Mouse (Mus musculus) heart, embryonic 16.5 days (tissue): ENCODE measurements around the gene Anapc2. TPM values are rescaled to one million over a fixed set of nuclear protein-coding genes. Genes with fewer than 3 reads are reported as not detected.

ENCODE experiments used
- ATAC-seq: fragments of 200-750 bp; cut with Nextera tagmentation; replicated peaks from 2 replicates; pipeline ENCODE4 v1.8.0; 2017; ENCODE audit warnings: moderate number of reproducible peaks; ENCODE audit not compliant: insufficient read depth, low FRiP score; ENCODE audit errors: extremely low read depth
- H3K27ac ChIP-seq: fragments of 300-500 bp; sonication (generic); 2 replicates; pipeline ENCODE4 v1.5.1; 2014; ENCODE audit warnings: mild to moderate bottlenecking, low read length, control low read depth, moderate library complexity
- H3K27me3 ChIP-seq: fragments of 300-500 bp; sonication (generic); 2 replicates; pipeline ENCODE4 v1.6.1; 2014; ENCODE audit warnings: low read length, mixed read lengths; ENCODE audit not compliant: control insufficient read depth, insufficient read depth
- H3K36me3 ChIP-seq: fragments of 300-500 bp; sonication (generic); 2 replicates; pipeline ENCODE4 v1.6.1; 2014; ENCODE audit not compliant: control insufficient read depth, insufficient read depth
- H3K4me1 ChIP-seq: fragments of 300-500 bp; sonication (generic); 2 replicates; pipeline ENCODE4 v1.6.1; 2014; ENCODE audit warnings: low read length, mixed read lengths; ENCODE audit not compliant: control insufficient read depth, insufficient read depth
- H3K4me2 ChIP-seq: fragments of 300-500 bp; sonication (generic); 2 replicates; pipeline ENCODE4 v1.6.1; 2014; ENCODE audit warnings: low read depth, mild to moderate bottlenecking, control low read depth, low read length
- H3K4me3 ChIP-seq: fragments of 300-500 bp; sonication (generic); 2 replicates; pipeline ENCODE4 v1.5.1; 2014; ENCODE audit warnings: mild to moderate bottlenecking, control low read depth, low read length
- H3K9ac ChIP-seq: fragments of 300-500 bp; sonication (generic); 2 replicates; pipeline ENCODE4 v1.6.1; 2014; ENCODE audit warnings: low read length, control low read depth
- H3K9me3 ChIP-seq: fragments of 300-500 bp; sonication (generic); replicated peaks from 2 replicates; pipeline ENCODE4 v1.6.1; 2016; ENCODE audit warnings: low read length; ENCODE audit not compliant: control insufficient read depth
- WGBS: fragments of 180-500 bp; shearing (Covaris S2); extraction: QIAGEN DNeasy Blood & Tissue Kit; methylation state at CpG from one replicate; pipeline ENCODE4 v1.1.7; 2014; 5-methylcytosine and 5-hydroxymethylcytosine counted together
- polyA plus RNA-seq: library from polyadenylated mRNA; unstranded; fragments of >200 nt; fragmentation: Nextera tagmentation; extraction: Ambion mirVana; gene quantifications from 2 replicates; pipeline ENCODE4 v1.2.1, GENCODE M21; 2015

The Anapc2 gene
- polyA plus RNA-seq, 1 experiment from 2014 or later = 80.5 TPM

DNA sequence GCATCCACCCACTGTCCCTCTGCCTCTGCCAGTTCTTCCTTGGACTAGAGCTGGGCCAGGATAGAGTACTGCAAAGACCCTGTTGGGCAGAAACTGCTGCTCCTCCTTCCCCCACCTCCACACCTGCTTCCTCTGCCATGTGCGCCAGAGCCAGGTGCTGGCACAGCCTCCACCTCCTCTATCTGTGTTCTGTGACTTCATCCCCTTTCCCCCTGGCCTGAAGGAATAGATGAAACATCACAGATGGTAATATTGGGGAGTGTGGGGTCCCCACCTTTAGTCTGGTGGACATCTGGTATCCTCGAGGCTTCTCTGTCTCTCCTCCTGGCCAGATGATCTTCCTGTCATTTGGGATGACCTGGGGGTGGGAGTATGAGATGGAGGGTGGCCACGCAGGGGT is 31.2 kb downstream of the Anapc2 start:
- no peak for ATAC-seq
- Histone ChIP-seq H3K4me3 (no peak overlapping the region), H3K27me3 (peaks cover 43% of the 10 kb centered on the region), H3K9ac (no peak overlapping the region), H3K36me3 (no peaks in the 10 kb centered on the region), H3K27ac (no peak overlapping the region), H3K4me2 (no peak overlapping the region), H3K4me1 (0 out of 2 replicates have a peak, but pooled peaks cover 3% of the 10 kb centered on the region), H3K9me3 (no peaks in the 10 kb centered on the region)
- WGBS = 68% methylated on average over 3 of the region's 3 CpGs

DNA sequence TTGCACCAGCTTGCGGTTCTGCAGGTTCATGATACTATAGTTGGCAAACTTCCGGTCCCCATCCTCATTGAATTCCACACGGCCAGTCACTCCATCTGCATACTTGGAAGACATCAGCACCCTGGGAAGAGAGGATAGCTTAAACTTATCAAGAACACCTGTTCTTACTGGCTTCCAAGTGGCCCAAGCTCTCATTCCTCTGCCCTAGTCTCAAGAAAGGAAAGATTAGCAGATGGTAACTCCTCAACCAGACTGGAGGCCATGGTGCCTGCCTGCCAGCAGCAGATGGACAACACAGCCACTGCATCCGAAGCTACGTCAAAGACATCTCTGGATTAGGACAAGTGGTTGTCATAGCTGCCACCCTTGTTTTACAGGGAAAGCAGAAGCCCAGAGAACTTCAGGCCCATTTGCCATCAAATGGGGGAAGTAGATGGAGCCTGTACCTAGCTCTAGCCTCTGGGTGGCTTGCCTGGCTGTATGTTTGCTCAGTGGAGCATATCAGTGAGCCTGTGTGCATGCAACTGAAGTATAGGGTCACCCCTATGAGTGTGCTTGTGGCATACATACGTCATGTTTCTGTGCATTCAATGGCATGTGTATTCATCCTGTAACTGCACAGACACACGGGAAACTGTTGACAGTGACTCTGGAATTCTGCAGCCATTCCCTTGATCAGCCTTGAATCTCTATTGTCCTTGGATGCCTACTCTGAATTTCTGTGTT is 31.8 kb downstream of the Anapc2 start:
- ATAC-seq = no peak
- WGBS = 69% methylated on average over 7 of the region's 7 CpGs
- Histone ChIP-seq H3K4me1 (0 out of 2 replicates have a peak, but pooled peaks cover 3% of the 10 kb centered on the region), H3K4me3 (no peak overlapping the region), H3K9me3 (no peaks in the 10 kb centered on the region), H3K4me2 (no peak overlapping the region), H3K27ac (no peak overlapping the region), H3K27me3 (peaks cover 49% of the 10 kb centered on the region), H3K9ac (no peak overlapping the region), H3K36me3 (no peaks in the 10 kb centered on the region)

DNA sequence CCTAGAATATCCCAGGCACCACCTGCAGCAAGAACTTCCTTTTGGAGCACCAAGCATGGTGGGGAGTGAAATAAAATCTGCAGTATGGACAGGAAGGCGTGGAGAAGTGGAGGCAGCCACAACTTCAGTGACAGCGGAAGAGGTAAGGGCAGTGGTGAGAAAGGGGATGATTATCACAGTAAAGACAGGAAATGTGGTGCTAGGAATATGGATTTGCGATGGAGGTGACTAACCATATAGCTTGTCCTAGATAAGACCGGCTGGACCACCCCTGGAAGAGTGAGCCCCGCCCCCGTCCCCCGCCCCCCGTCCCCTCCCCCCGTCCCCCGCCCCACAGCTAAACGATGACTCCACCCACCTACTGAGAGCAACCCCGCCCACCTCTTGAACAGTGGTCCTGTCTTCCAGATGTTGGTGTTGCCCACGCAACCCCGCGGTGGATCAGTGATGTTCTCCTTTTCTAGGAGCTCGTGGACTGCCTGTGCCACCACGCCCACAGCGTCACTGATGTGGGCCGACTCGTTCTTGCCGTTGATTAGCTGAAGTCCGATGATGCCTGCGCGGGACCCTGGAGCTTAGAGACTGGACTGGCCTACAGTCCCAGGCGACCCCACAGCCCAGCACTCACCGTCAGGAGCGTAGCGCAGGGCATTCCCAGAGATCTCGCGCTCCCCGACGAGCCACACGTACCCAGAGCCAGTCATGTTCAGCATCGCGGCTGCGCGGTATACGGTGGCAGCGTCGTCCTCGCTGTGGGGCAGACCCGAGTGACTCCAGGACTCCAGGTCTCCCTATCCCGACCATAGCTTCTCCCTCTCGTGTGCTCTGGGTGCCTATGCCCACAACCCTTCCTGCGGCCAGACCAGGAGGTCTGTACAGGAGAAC is 32.6 kb downstream of the Anapc2 start:
- Histone ChIP-seq H3K9ac (peak overlapping the region; percentile 35; the same call in 1 of the 2 replicates), H3K4me1 (0 out of 2 replicates have a peak, but pooled peaks cover 3% of the 10 kb centered on the region), H3K36me3 (no peaks in the 10 kb centered on the region), H3K4me2 (peak overlapping the region; percentile 80), H3K27ac (no peak overlapping the region), H3K27me3 (peaks cover 49% of the 10 kb centered on the region), H3K4me3 (peak overlapping the region; percentile 51), H3K9me3 (no peaks in the 10 kb centered on the region)
- no peak for ATAC-seq
- 3% methylated on average over 43 of the region's 45 CpGs for WGBS

DNA sequence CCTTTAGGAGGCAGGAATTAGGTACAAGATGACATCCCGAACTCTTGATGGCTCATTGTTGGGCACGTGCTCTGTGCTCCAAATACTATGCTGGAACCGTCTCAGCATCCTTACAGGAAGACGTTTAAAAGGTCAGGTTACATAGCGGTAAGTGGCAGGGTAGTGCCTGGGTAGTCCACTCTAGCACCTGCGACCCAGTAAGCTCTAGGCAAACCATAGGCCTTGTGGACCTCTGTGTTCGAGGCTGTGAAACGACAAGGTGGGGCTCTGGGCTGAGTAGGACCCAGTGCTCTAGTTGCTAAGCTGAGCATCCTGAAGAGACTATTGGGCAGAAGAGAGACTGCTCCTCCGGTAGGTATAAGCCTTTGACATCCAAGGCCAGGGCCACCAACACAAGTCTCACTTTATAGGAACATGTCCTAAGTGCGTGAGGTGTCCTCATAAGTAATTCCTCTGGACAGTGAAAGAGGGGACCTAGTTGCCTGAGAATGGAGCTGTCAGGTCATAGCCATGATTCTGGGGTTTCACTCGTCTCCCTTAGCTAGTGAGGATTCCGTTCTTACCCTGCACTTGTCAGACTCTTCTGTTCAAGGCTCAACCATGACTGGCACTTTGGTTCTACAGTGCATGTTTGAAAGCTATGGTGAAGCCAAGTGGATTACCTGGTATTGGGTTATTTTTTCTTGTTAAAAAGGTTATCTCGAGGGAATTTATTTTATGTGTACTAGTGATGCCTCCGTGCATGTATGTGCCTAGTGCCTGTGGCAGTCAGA is 33.5 kb downstream of the Anapc2 start:
- H3K9me3 ChIP-seq = no peaks in the 10 kb centered on the region
- no peak overlapping the region for H3K9ac ChIP-seq
- no peaks in the 10 kb centered on the region for H3K36me3 ChIP-seq
- ATAC-seq = no peak
- WGBS = 45% methylated on average over 14 of the region's 14 CpGs
- no peak overlapping the region; the same call in 1 of the 2 replicates for H3K4me3 ChIP-seq
- no peak overlapping the region for H3K4me2 ChIP-seq
- peaks cover 55% of the 10 kb centered on the region for H3K27me3 ChIP-seq
- H3K27ac ChIP-seq = no peak overlapping the region
- 0 out of 2 replicates have a peak, but pooled peaks cover 3% of the 10 kb centered on the region for H3K4me1 ChIP-seq

GRCm38 (mm10) chr2:25310180-25310579 is 37.9 kb downstream of the Anapc2 start:
- no peaks in the 10 kb centered on the region for H3K9me3 ChIP-seq
- 48% methylated on average over 10 of the region's 10 CpGs for WGBS
- no peak for ATAC-seq
- H3K9ac ChIP-seq = no peak overlapping the region
- H3K27ac ChIP-seq = no peak overlapping the region
- H3K36me3 ChIP-seq = no peaks in the 10 kb centered on the region
- no peak overlapping the region for H3K4me2 ChIP-seq
- peaks cover 68% of the 10 kb centered on the region for H3K27me3 ChIP-seq
- H3K4me1 ChIP-seq = no peaks in the 10 kb centered on the region
- H3K4me3 ChIP-seq = no peak overlapping the region

- Histone ChIP-seq H3K4me3 (no peak overlapping the region), H3K4me2 (no peak overlapping the region), H3K27ac (no peak overlapping the region), H3K9ac (no peak overlapping the region), H3K9me3 (no peaks in the 10 kb centered on the region), H3K36me3 (no peaks in the 10 kb centered on the region), H3K27me3 (peaks cover 60% of the 10 kb centered on the region), H3K4me1 (no peaks in the 10 kb centered on the region)
- WGBS = 2% methylated on average over 22 of the region's 22 CpGs
- no peak for ATAC-seq
Observed at GRCm38 (mm10) chr2:25310969-25311368, 38.7 kb downstream of the Anapc2 start.

DNA sequence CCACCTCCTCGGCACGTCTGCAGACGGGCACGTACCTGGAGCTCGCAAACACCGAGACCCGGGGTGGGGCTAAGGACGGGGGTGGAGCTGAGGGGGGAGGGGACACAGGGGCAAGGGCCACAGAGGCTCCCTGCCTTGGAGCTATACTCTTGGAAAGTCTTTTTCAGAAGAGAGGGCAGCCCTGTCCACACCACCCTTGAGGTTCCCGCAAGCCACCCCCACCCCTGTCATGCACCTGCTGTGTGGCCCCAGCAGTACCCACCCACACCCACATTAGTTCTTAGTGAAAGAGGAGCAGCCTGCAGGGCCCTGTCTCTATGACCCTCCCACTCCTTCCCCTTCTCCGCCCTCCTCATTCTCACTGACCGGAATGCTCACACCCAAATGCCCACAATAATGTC is 39.2 kb downstream of the Anapc2 start:
- Histone ChIP-seq H3K27me3 (peaks cover 58% of the 10 kb centered on the region), H3K4me3 (no peak overlapping the region), H3K9me3 (no peaks in the 10 kb centered on the region), H3K4me1 (no peaks in the 10 kb centered on the region), H3K27ac (no peak overlapping the region), H3K9ac (no peak overlapping the region), H3K36me3 (no peaks in the 10 kb centered on the region), H3K4me2 (no peak overlapping the region)
- 4% methylated on average over 11 of the region's 11 CpGs for WGBS
- no peak for ATAC-seq

GRCm38 (mm10) chr2:25318119-25318966 is 46.1 kb downstream of the Anapc2 start:
- H3K36me3 ChIP-seq = no peaks in the 10 kb centered on the region
- H3K9me3 ChIP-seq = no peaks in the 10 kb centered on the region
- H3K4me1 ChIP-seq = no peaks in the 10 kb centered on the region
- WGBS = 7% methylated on average over 31 of the region's 31 CpGs
- H3K9ac ChIP-seq = no peak overlapping the region
- peaks cover 41% of the 10 kb centered on the region for H3K27me3 ChIP-seq
- H3K27ac ChIP-seq = no peak overlapping the region
- H3K4me2 ChIP-seq = peak overlapping the region; percentile 57
- no peak for ATAC-seq
- peak overlapping the region; percentile 33 for H3K4me3 ChIP-seq
